Mouse (Mus musculus): ENCODE results near the gene Lce3a.

Gene Lce3a
- long read RNA-seq, experiment 1: 0 reads
- long read RNA-seq, experiment 2: 0 reads

DNA sequence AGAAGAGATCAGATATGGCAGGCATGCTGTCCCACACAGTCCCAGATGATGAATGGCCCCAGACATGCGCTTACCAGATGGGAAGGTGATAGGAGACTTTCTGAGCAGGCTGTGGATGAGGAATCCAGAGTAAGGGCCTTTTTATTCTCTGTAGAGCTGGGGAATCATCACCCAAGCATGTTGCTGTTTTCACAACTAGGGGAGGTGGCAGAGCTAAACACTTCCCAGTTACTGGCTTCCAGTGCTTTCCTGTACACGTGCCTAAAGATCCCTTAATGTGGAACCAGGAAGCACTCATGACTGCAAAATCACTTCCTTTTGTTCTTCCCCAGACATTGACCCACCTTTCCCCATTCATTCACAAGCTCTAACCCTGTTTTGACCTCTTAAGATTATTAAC, at the start of gene Lce3a:
Gene Lce3a, minus strand, starts transcription at position 101 of the 400 bp plus-strand sequence.
- intact Hi-C loops (cut with DNase I): no loop called here

DNA sequence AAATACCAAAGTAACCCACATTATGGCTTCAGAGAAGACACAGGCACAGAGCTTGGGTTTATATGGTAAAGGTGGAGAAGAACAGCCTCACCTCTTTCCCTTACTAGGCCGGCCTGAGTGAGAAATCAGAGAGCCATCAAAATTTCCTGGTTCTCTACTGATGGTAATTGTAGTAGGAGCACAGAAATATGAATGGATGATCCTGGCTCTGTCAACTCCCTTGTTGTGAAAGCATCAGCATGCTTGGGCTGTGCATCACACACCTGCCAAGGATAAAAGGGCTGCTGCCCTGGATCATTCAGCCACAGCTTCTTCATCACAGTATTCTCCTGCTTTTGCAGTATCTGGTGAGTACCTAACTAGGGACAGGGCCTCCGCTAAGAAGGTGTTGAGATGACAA, 40.7 kb upstream of the Lce3a start, which contains the start of gene Lce3e:
Gene Lce3e, plus strand, starts transcription at position 301 of the 400 bp plus-strand sequence.
- intact Hi-C loops (cut with DNase I): no loop called here

DNA sequence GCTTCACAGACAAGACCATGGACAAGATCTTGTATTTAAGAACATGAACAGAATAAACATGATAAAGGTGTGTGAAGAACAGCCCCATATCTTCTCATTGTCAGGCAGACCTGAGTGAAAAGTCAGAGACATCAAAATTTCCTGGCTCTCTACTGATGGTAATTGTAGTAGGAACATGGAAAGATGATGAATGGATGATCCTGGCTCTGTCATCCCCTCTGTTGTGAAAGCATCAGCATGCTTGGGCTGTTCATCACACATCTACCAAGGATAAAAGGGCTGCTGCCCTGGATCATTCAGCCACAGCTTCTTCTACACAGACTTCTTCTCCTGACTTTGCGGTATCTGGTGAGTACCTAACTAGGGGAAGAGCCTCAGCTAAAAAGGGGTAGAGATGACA, 31.1 kb upstream of the Lce3a start, which contains the start of gene Lce3d:
Gene Lce3d, plus strand, starts transcription at position 301 of the 400 bp plus-strand sequence.
- intact Hi-C loops (cut with DNase I): no loop called here

DNA sequence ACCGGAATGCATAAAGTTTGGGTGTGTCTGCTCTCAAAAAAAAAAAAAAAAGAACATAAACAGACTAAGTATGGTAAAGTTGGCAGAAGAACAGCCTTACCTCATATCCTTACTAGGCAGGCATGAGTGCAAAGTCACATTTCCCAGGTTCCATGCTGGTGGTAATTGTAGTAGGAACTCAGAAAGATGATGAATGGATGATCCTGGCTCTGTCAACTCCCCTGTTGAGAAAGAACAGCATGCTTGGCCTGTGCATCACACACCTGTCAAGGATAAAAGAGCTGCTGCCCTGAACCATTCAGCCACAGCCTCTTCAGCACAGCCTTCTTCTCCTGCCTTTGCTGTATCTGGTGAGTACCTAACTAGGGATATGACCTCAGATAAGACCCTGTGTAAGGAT, 18.2 kb upstream of the Lce3a start, which contains the start of gene Lce3c:
Gene Lce3c, plus strand, starts transcription at position 301 of the 400 bp plus-strand sequence.
- intact Hi-C loops (cut with DNase I): no loop called here

DNA sequence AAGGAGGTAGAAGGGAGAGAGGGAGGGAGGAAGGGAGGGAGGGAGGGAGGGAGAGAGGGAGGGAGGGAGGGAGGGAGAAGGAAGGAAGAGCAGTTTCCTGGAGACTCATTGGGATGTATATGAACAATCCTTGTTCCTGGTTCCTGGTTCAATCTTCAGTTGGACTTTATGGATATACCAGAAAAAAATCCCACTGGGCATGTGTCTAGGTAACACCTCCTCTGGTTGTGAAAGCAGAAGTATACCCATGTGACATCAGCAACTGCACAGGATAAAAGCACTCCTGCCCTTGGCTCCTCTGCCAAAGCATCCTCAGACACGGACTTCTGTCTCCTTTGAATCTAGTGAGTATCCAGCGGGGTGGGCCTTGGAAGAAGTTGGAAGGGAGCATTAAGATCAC, 6.6 kb upstream of the Lce3a start, which contains the start of gene Lce3b:
Gene Lce3b, plus strand, starts transcription at position 301 of the 400 bp plus-strand sequence.
- intact Hi-C loops (cut with DNase I): no loop called here

DNA sequence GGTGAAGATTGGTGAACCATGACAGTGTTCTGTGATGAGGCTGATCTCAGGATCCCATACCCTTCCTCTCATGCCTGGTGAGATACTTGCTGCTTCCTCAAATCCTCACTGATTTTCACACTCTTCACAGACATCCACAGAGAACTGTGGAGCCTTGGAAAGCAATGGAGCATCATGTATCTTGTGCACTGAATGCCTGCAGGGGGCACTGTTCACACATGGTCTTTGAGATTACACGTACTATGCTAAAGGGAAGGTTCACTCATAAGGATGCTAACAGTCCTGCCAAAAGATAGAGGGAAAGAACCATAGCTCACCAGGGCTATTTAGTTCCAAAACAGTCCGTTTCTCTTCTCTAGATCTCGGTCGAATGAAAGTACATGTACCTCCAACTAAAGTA, 5.7 kb downstream of the Lce3a start:
- intact Hi-C loops (cut with DNase I): no loop called here

GRCm38 (mm10) chr3:92907571-92907970, 18.5 kb downstream of the Lce3a start:
- intact Hi-C loops (cut with DNase I): loop anchor here (10.0 kb wide), 1 partner anchor 117 kb away; no protein-coding TSS in a partner anchor

GRCm38 (mm10) chr3:92905182-92905581, 20.8 kb downstream of the Lce3a start:
- intact Hi-C loops (cut with DNase I): loop anchor here (10.0 kb wide), 1 partner anchor 120 kb away; no protein-coding TSS in a partner anchor

DNA sequence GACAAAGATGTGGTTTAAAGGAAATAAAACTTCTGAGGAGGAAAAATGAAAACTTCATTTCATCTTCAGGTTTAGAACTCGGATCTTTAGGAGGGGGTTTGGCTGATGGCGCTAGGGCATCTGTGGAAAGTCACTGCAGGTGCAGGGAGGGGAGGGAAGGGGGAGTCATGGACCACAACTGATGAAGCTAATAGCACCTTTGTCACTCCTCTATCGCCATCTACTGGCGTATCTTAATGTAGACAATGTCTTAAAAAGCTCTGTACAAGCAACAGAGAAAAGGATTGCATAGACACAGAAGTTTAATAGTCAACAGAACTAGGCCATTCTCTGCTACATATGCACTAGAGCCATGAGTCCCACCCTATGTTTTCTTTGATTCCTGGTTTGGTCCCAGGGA, 22.4 kb downstream of the Lce3a start:
- intact Hi-C loops (cut with DNase I): loop anchor here (10.0 kb wide), 1 partner anchor 121 kb away; no protein-coding TSS in a partner anchor

GRCm38 (mm10) chr3:92902992-92903391, 23.0 kb downstream of the Lce3a start:
- intact Hi-C loops (cut with DNase I): loop anchor here (10.0 kb wide), 1 partner anchor 122 kb away; no protein-coding TSS in a partner anchor

DNA sequence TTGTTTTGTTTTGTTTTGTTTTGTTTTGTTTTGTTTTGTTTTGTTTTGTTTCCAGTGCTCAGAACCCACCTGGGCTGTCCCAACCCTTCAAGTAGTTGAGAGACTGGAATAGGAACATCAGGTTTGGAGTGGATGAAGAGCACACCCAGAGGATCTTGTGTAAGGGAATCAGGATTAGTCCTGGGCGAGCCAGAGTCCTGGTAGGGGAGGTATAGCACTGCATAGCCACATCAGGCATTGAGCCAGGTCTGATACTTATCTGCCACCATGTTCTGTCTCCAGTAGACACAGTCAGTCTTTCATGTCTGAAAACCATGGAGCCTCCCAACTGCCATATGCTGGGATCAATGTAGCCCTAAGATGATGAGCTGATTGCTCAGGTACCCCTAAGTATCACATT, 31.5 kb downstream of the Lce3a start:
- intact Hi-C loops (cut with DNase I): no loop called here

- intact Hi-C loops (cut with DNase I): no loop called here
These were observed 32.0 kb downstream of the Lce3a start for GRCm38 (mm10) chr3:92894063-92894462.

Data from adrenal gland (tissue).